Mouse (Mus musculus) lung, postnatal 0 days (tissue): ENCODE data around the gene Rap1gap2. TPM values are rescaled to one million over a fixed set of nuclear protein-coding genes. Genes with fewer than 3 reads are reported as not detected.

Source experiments
- ATAC-seq: fragments of 200-750 bp; cut with Nextera tagmentation; 2 replicates; pipeline ENCODE4 v1.8.0; 2017; ENCODE audit warnings: moderate library complexity
- DNase-seq: peaks from one replicate; pipeline ENCODE4 v3.0.0-alpha.2; 2016; ENCODE audit warnings: low spot score
- H3K27ac ChIP-seq: fragments of 300-500 bp; sonication (generic); 2 replicates; pipeline ENCODE4 v1.5.1; 2014; ENCODE audit warnings: antibody characterized with exemption, mild to moderate bottlenecking, low read length, mixed read lengths
- H3K27me3 ChIP-seq: fragments of 300-500 bp; sonication (generic); replicated peaks from 2 replicates; pipeline ENCODE4 v1.6.1; 2014; ENCODE audit warnings: low read length, mixed read lengths; ENCODE audit not compliant: insufficient read depth
- H3K36me3 ChIP-seq: fragments of 300-500 bp; sonication (generic); 2 replicates; pipeline ENCODE4 v1.6.1; 2014; ENCODE audit warnings: low read length, mixed read lengths; ENCODE audit not compliant: insufficient read depth
- H3K4me1 ChIP-seq: fragments of 300-500 bp; sonication (generic); 2 replicates; pipeline ENCODE4 v1.6.1; 2014; ENCODE audit warnings: antibody characterized with exemption, low read depth, low read length, mixed read lengths; ENCODE audit not compliant: insufficient read depth
- H3K4me2 ChIP-seq: fragments of 300-500 bp; sonication (generic); replicated peaks from 2 replicates; pipeline ENCODE4 v1.6.1; 2014; ENCODE audit warnings: low read depth, mild to moderate bottlenecking, low read length, moderate library complexity, mixed read lengths
- H3K4me3 ChIP-seq: fragments of 300-500 bp; sonication (generic); 2 replicates; pipeline ENCODE4 v1.5.1; 2014; ENCODE audit warnings: low read depth, low read length
- H3K9ac ChIP-seq: fragments of 300-500 bp; sonication (generic); replicated peaks from 2 replicates; pipeline ENCODE4 v1.6.1; 2014; ENCODE audit warnings: low read depth, mild to moderate bottlenecking
- H3K9me3 ChIP-seq: fragments of 300-500 bp; sonication (generic); 2 replicates; pipeline ENCODE4 v1.6.1; 2016; ENCODE audit warnings: low read length, mixed read lengths
- CTCF ChIP-seq: IDR thresholded peaks from 2 replicates; pipeline ENCODE4 v1.5.1; 2016; ENCODE audit warnings: antibody characterized with exemption, mild to moderate bottlenecking
- EP300 ChIP-seq: IDR thresholded peaks from 2 replicates; pipeline ENCODE4 v1.6.1; 2016; ENCODE audit warnings: antibody characterized with exemption, mild to moderate bottlenecking, control low read depth
- WGBS: fragments of 180-500 bp; shearing (Covaris S2); extraction: QIAGEN DNeasy Blood & Tissue Kit; methylation state at CpG from one replicate; pipeline ENCODE4 v1.1.7; 2014; 5-methylcytosine and 5-hydroxymethylcytosine counted together
- polyA plus RNA-seq: library from polyadenylated mRNA; unstranded; fragments of >200 nt; fragmentation: Nextera tagmentation; extraction: Ambion mirVana; gene quantifications from 2 replicates; pipeline ENCODE4 v1.2.1, GENCODE M21; 2015

Gene Rap1gap2
- polyA plus RNA-seq, 1 experiment from 2014 or later: 1.1 TPM

DNA sequence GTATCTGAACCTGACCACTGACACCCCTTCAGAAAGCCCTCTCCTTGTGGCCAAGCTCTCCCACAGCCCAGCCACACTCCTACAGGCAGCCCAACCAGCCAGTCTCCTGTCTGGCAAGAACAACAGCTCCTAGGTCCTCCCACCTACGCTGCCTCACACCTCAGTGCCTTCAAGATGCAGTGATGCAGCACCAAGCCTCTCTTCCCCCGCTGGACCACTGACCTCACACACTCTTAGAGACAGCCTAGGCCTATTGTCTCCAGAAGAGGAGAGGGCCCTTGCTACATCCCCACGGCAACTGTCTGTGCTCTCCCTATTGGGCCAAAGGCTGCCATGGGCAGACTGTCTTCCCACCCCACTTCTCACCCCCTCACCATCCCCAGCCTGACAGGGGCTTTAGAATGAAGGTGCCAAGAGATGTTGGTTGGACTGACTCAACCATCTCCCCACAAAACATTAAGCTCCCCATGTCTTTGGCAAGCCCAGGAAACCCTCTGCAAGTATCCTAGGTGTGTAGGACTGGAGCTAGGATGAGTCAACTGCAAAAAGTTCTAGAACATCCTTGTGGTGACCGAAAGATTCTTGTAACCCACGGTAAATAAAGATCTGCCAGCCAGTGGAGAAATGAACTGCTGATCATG lies 50.8 kb downstream of the Rap1gap2 start:
- TF ChIP-seq CTCF (no peak), EP300 (no peak)
- no peak overlapping the region for H3K9ac ChIP-seq
- no peaks in the 10 kb centered on the region for H3K27me3 ChIP-seq
- H3K36me3 ChIP-seq: no peaks in the 10 kb centered on the region
- DNase-seq (no peak), ATAC-seq (no peak)
- 70% methylated on average over 5 of the region's 5 CpGs for WGBS
- H3K4me3 ChIP-seq: no peak overlapping the region
- no peaks in the 10 kb centered on the region for H3K9me3 ChIP-seq
- peaks cover 4% of the 10 kb centered on the region; the same call in 1 of the 2 replicates for H3K4me1 ChIP-seq
- no peak overlapping the region for H3K27ac ChIP-seq
- no peak overlapping the region for H3K4me2 ChIP-seq

DNA sequence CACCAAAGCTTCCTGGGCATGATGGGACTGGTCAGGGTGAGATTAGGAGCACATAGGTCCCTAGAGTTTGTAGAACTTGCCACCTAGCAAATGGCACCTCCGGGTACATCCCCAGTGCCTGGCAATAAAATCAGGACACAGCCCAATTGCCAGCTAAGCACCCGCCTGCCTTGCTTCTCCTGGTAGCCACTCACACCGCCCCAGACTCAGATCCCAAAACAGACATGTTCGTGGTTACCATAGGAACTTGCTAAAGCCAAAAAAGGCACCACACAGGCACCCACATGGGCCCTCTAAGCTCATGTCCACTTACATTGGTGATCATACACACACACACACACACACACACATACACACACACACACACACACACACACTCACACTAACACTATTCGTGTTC lies 51.8 kb downstream of the Rap1gap2 start:
- H3K4me2 ChIP-seq: no peak overlapping the region
- no peaks in the 10 kb centered on the region for H3K27me3 ChIP-seq
- peaks cover 4% of the 10 kb centered on the region; the same call in 1 of the 2 replicates for H3K4me1 ChIP-seq
- DNase-seq (no peak), ATAC-seq (no peak)
- H3K4me3 ChIP-seq: no peak overlapping the region
- no peaks in the 10 kb centered on the region for H3K9me3 ChIP-seq
- no peak overlapping the region for H3K9ac ChIP-seq
- H3K36me3 ChIP-seq: no peaks in the 10 kb centered on the region
- no peak overlapping the region for H3K27ac ChIP-seq
- WGBS: 84% methylated on average over 5 of the region's 5 CpGs
- TF ChIP-seq CTCF: no peak
- TF ChIP-seq EP300: no peak

GRCm38 (mm10) chr11:74557456-74558230 lies 53.1 kb downstream of the Rap1gap2 start:
- Histone ChIP-seq H3K36me3 (no peaks in the 10 kb centered on the region), H3K9me3 (no peaks in the 10 kb centered on the region), H3K27me3 (no peaks in the 10 kb centered on the region), H3K9ac (no peak overlapping the region), H3K4me3 (no peak overlapping the region), H3K4me1 (peaks cover 4% of the 10 kb centered on the region; the same call in 1 of the 2 replicates), H3K4me2 (no peak overlapping the region), H3K27ac (no peak overlapping the region)
- TF ChIP-seq EP300: no peak
- TF ChIP-seq CTCF: no peak
- ATAC-seq (peak; percentile 45), DNase-seq (peak; percentile 61)
- 44% methylated on average over 11 of the region's 11 CpGs for WGBS

DNA sequence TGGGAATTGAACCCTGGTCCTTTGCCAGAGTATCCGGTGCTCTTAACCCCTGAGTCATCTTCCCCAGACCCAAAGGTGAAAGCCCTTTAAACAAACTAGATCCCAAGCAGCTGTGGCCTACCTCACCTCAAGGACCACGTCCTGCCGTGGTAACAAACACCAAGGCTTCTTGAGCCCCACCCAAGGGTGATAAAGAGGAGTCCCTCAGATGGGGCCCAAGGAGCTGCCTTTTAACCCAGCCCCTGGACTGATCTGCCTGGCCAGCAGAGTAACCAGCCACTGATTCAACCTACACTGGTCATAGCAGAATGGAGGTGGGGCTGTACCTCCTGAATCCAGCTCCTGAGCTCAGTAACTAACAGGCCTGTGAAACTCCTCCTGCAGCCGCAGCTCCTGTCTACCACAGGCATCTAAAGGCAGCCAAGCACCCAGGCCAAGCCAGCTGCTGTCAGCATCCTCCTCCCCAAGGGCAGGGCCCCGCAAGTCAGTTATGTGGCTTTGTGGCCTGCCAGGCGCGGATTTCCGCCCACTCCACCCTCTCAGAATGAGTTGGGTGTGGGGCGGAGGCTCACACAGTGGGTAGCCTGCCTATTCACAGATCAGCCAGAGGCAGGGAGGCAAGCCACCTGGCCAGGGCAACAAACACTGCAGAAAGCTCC lies 54.9 kb downstream of the Rap1gap2 start:
- ATAC-seq: peak; percentile 65
- DNase-seq: peak; percentile 41

GRCm38 (mm10) chr11:74554683-74555341 lies 55.9 kb downstream of the Rap1gap2 start:
- Histone ChIP-seq H3K4me2 (no peak overlapping the region), H3K36me3 (no peaks in the 10 kb centered on the region), H3K4me3 (no peak overlapping the region), H3K27me3 (no peaks in the 10 kb centered on the region), H3K4me1 (peaks cover 4% of the 10 kb centered on the region; the same call in 1 of the 2 replicates), H3K27ac (no peak overlapping the region), H3K9ac (no peak overlapping the region), H3K9me3 (no peaks in the 10 kb centered on the region)
- peak; percentile 57 for DNase-seq
- 42% methylated on average over 15 of the region's 15 CpGs for WGBS
- ATAC-seq: 0 out of 2 replicates have a peak, but pooled peaks have one; percentile 11
- no peak for TF ChIP-seq CTCF

More for the DNA sequence above, 54.9 kb downstream of the Rap1gap2 start:
- H3K27ac ChIP-seq: no peak overlapping the region
- no peaks in the 10 kb centered on the region for H3K9me3 ChIP-seq
- H3K36me3 ChIP-seq: no peaks in the 10 kb centered on the region
- no peak overlapping the region for H3K4me2 ChIP-seq
- H3K4me3 ChIP-seq: no peak overlapping the region
- WGBS: 40% methylated on average over 9 of the region's 9 CpGs
- H3K4me1 ChIP-seq: peaks cover 4% of the 10 kb centered on the region; the same call in 1 of the 2 replicates
- H3K9ac ChIP-seq: no peak overlapping the region
- H3K27me3 ChIP-seq: no peaks in the 10 kb centered on the region
- no peak for TF ChIP-seq EP300
- TF ChIP-seq CTCF: no peak

GRCm38 (mm10) chr11:74551568-74551967 lies 59.1 kb downstream of the Rap1gap2 start:
- WGBS: 48% methylated on average over 6 of the region's 6 CpGs
- DNase-seq (peak; percentile 17), ATAC-seq (no peak)
- H3K4me1 ChIP-seq: peaks cover 6% of the 10 kb centered on the region; the same call in 1 of the 2 replicates
- H3K36me3 ChIP-seq: no peaks in the 10 kb centered on the region
- TF ChIP-seq EP300: no peak
- TF ChIP-seq CTCF: no peak
- no peaks in the 10 kb centered on the region for H3K9me3 ChIP-seq
- H3K4me2 ChIP-seq: no peak overlapping the region
- H3K4me3 ChIP-seq: no peak overlapping the region
- H3K27ac ChIP-seq: no peak overlapping the region
- no peak overlapping the region for H3K9ac ChIP-seq
- no peaks in the 10 kb centered on the region for H3K27me3 ChIP-seq
